Mouse (Mus musculus): ENCODE results near the gene Selenbp2. TPM values are rescaled to one million over a fixed set of nuclear protein-coding genes. Genes with fewer than 3 reads are reported as not detected.
A peak's percentile ranks its signal among the peaks of the same experiment; 100 is the strongest.
"Not testable (repeated sequence)": the region's sequence is repeated elsewhere in the genome, so short reads cannot be mapped to it uniquely, and the experiment has no call there.

Selenbp2 gene
- total RNA-seq (2021): 1 to 10 TPM; 4.7 to 6.5 TPM

- intact Hi-C loops (cut with DNase I): no loop called here
- no peak for DNase-seq
Measured at GRCm38 (mm10) chr3:94693329-94693825, at the start of gene Selenbp2. Gene Selenbp2, plus strand, starts transcription at chr3:94693556.

- peak in 1 of 2 experiments; percentile 12 for DNase-seq
Measured at GRCm38 (mm10) chr3:94648755-94649590, 44.4 kb upstream of the Selenbp2 start.

GRCm38 (mm10) chr3:94650409-94650808 lies 42.9 kb upstream of the Selenbp2 start:
- DNase-seq: no peak
- intact Hi-C loops (cut with DNase I): loop anchor here (10.0 kb wide), 1 partner anchor 104 kb away; no protein-coding TSS in a partner anchor

More at GRCm38 (mm10) chr3:94648755-94649590, 44.4 kb upstream of the Selenbp2 start:
- intact Hi-C loops (cut with DNase I): no loop called here

- intact Hi-C loops (cut with DNase I): loop anchor here (10.0 kb wide), 1 partner anchor 101 kb away; no protein-coding TSS in a partner anchor
Measured at GRCm38 (mm10) chr3:94653967-94654366, 39.4 kb upstream of the Selenbp2 start.

GRCm38 (mm10) chr3:94657852-94658739 lies 35.3 kb upstream of the Selenbp2 start:
- intact Hi-C loops (cut with DNase I): loop anchor here (10.0 kb wide), 1 partner anchor 97 kb away; no protein-coding TSS in a partner anchor
- DNase-seq: not testable (repeated sequence)

More at GRCm38 (mm10) chr3:94653967-94654366, 39.4 kb upstream of the Selenbp2 start:
- not testable (repeated sequence) for DNase-seq

- intact Hi-C loops (cut with DNase I): loop anchor here (10.0 kb wide), 1 partner anchor 96 kb away; no protein-coding TSS in a partner anchor
- DNase-seq: peak; percentile 58 to 71
Measured at GRCm38 (mm10) chr3:94658740-94659095, 34.6 kb upstream of the Selenbp2 start, which contains the start of gene Tuft1. Gene Tuft1, minus strand, starts transcription at chr3:94658872.

GRCm38 (mm10) chr3:94659142-94659748 lies 34.1 kb upstream of the Selenbp2 start:
- DNase-seq: peak in 1 of 2 experiments; percentile 27
- intact Hi-C loops (cut with DNase I): loop anchor here (10.0 kb wide), 1 partner anchor 96 kb away; no protein-coding TSS in a partner anchor

GRCm38 (mm10) chr3:94660841-94661240 lies 32.5 kb upstream of the Selenbp2 start:
- DNase-seq; intact Hi-C loops (cut with DNase I): not testable (repeated sequence)

GRCm38 (mm10) chr3:94665060-94665802 lies 28.1 kb upstream of the Selenbp2 start:
- DNase-seq; intact Hi-C loops (cut with DNase I): not testable (repeated sequence)

- peak in 1 of 2 experiments; percentile 12 for DNase-seq
- intact Hi-C loops (cut with DNase I): not testable (repeated sequence)
Measured at GRCm38 (mm10) chr3:94665896-94666295, 27.5 kb upstream of the Selenbp2 start.

GRCm38 (mm10) chr3:94675101-94675500 lies 18.3 kb upstream of the Selenbp2 start:
- DNase-seq; intact Hi-C loops (cut with DNase I): not testable (repeated sequence)

GRCm38 (mm10) chr3:94679351-94679841 lies 14.0 kb upstream of the Selenbp2 start:
- intact Hi-C loops (cut with DNase I): no loop called here
- DNase-seq: no peak

- DNase-seq; intact Hi-C loops (cut with DNase I): not testable (repeated sequence)
Measured at GRCm38 (mm10) chr3:94680032-94680431, 13.3 kb upstream of the Selenbp2 start.

- no peak for DNase-seq
- intact Hi-C loops (cut with DNase I): no loop called here
Measured at GRCm38 (mm10) chr3:94680783-94681182, 12.6 kb upstream of the Selenbp2 start.

GRCm38 (mm10) chr3:94683646-94684045 lies 9.7 kb upstream of the Selenbp2 start:
- intact Hi-C loops (cut with DNase I): no loop called here
- no peak for DNase-seq

GRCm38 (mm10) chr3:94685989-94686772 lies 7.2 kb upstream of the Selenbp2 start:
- DNase-seq; intact Hi-C loops (cut with DNase I): not testable (repeated sequence)

- intact Hi-C loops (cut with DNase I); DNase-seq: not testable (repeated sequence)
Measured at GRCm38 (mm10) chr3:94688698-94689097, 4.7 kb upstream of the Selenbp2 start.

- DNase-seq; intact Hi-C loops (cut with DNase I): not testable (repeated sequence)
Measured at GRCm38 (mm10) chr3:94689195-94689594, 4.2 kb upstream of the Selenbp2 start.

Measured in heart, postnatal 10 days (tissue).